Mouse (Mus musculus): ENCODE measurements around the gene Kntc1.

Gene Kntc1

GRCm38 (mm10) chr5:123809156-123809555 is 59.6 kb downstream of the Kntc1 start:
- DNase-seq = peak; percentile 55 to 74

- DNase-seq = no peak
These were observed 67.4 kb downstream of the Kntc1 start for GRCm38 (mm10) chr5:123816891-123817290.

GRCm38 (mm10) chr5:123818941-123819577 is 69.5 kb downstream of the Kntc1 start:
- peak; percentile 65 to 86 for DNase-seq

GRCm38 (mm10) chr5:123820501-123821263 is 71.2 kb downstream of the Kntc1 start:
- DNase-seq = peak; percentile 35 to 73

GRCm38 (mm10) chr5:123821264-123821571 is 71.7 kb downstream of the Kntc1 start:
- no peak for DNase-seq

GRCm38 (mm10) chr5:123822706-123823105 is 73.2 kb downstream of the Kntc1 start:
- DNase-seq = no peak

GRCm38 (mm10) chr5:123827659-123828091 is 78.2 kb downstream of the Kntc1 start:
- peak; percentile 60 to 75 for DNase-seq

- DNase-seq = no peak
These were observed 82.8 kb downstream of the Kntc1 start for GRCm38 (mm10) chr5:123832309-123832708.

GRCm38 (mm10) chr5:123834836-123835235 is 85.3 kb downstream of the Kntc1 start:
- DNase-seq = peak in 1 of 2 experiments; percentile 48

- no peak for DNase-seq
These were observed 87.9 kb downstream of the Kntc1 start for GRCm38 (mm10) chr5:123837371-123837770.

- DNase-seq = no peak
These were observed 92.9 kb downstream of the Kntc1 start for GRCm38 (mm10) chr5:123842221-123842934.

GRCm38 (mm10) chr5:123842935-123843282 is 93.4 kb downstream of the Kntc1 start:
- DNase-seq = no peak

- DNase-seq = no peak
These were observed 94.3 kb downstream of the Kntc1 start for GRCm38 (mm10) chr5:123843816-123844215.

- peak; percentile 34 to 48 for DNase-seq
These were observed 94.8 kb downstream of the Kntc1 start for GRCm38 (mm10) chr5:123844316-123844715.

- DNase-seq = peak; percentile 20 to 63
These were observed 101.9 kb downstream of the Kntc1 start for GRCm38 (mm10) chr5:123851398-123851797.

- DNase-seq = peak; percentile 54 to 62
These were observed 104.5 kb downstream of the Kntc1 start for GRCm38 (mm10) chr5:123853877-123854504.

GRCm38 (mm10) chr5:123854511-123854910 is 105.0 kb downstream of the Kntc1 start:
- DNase-seq = no peak

GRCm38 (mm10) chr5:123858798-123859197 is 109.3 kb downstream of the Kntc1 start:
- DNase-seq = no peak

- DNase-seq = no peak
These were observed 113.1 kb downstream of the Kntc1 start for GRCm38 (mm10) chr5:123862374-123863350.

- no peak for DNase-seq
These were observed 114.4 kb downstream of the Kntc1 start for GRCm38 (mm10) chr5:123863934-123864333.

- no peak for DNase-seq
These were observed 115.8 kb downstream of the Kntc1 start, which contains the start of gene Hcar2 for GRCm38 (mm10) chr5:123865365-123865764. TSS of gene Hcar2 (minus strand) at chr5:123865499.

- DNase-seq = no peak
These were observed 116.9 kb downstream of the Kntc1 start for GRCm38 (mm10) chr5:123866457-123866856.

Data from kidney, postnatal 25 days (tissue).